Mouse (Mus musculus) lung, embryonic 14.5 days (tissue): ENCODE results near the gene Trip12. TPM values are rescaled to one million over a fixed set of nuclear protein-coding genes. Genes with fewer than 3 reads are reported as not detected.

Experiments
- ATAC-seq: fragments of 200-750 bp; cut with Nextera tagmentation; 2 replicates; pipeline ENCODE4 v1.8.0; 2017; ENCODE audit warnings: mild to moderate bottlenecking, moderate TSS enrichment, moderate library complexity; ENCODE audit not compliant: insufficient read depth
- DNase-seq: peaks from one replicate; pipeline ENCODE4 v3.0.0-alpha.2; 2015
- H3K27ac ChIP-seq: fragments of 300-500 bp; sonication (generic); 2 replicates; pipeline ENCODE4 v1.5.1; 2014; ENCODE audit warnings: low read depth, mild to moderate bottlenecking, moderate library complexity
- H3K27me3 ChIP-seq: fragments of 300-500 bp; sonication (generic); 2 replicates; pipeline ENCODE4 v1.6.1; 2014; ENCODE audit warnings: low read length, control low read depth; ENCODE audit not compliant: insufficient read depth
- H3K36me3 ChIP-seq: fragments of 300-500 bp; sonication (generic); 2 replicates; pipeline ENCODE4 v1.6.1; 2014; ENCODE audit warnings: control low read depth; ENCODE audit not compliant: insufficient read depth
- H3K4me1 ChIP-seq: fragments of 300-500 bp; sonication (generic); 2 replicates; pipeline ENCODE4 v1.6.1; 2014; ENCODE audit warnings: antibody characterized with exemption, control low read depth; ENCODE audit not compliant: insufficient read depth
- H3K4me2 ChIP-seq: fragments of 300-500 bp; sonication (generic); 2 replicates; pipeline ENCODE4 v1.6.1; 2014; ENCODE audit warnings: mild to moderate bottlenecking
- H3K4me3 ChIP-seq: fragments of 300-500 bp; sonication (generic); 2 replicates; pipeline ENCODE4 v1.5.1; 2014; ENCODE audit warnings: low read depth, low read length
- H3K9ac ChIP-seq: fragments of 300-500 bp; sonication (generic); 2 replicates; pipeline ENCODE4 v1.6.1; 2014
- H3K9me3 ChIP-seq: fragments of 300-500 bp; sonication (generic); 2 replicates; pipeline ENCODE4 v1.6.1; 2016; ENCODE audit warnings: low read depth, low read length, control low read depth
- CTCF ChIP-seq: IDR thresholded peaks from 2 replicates; pipeline ENCODE4 v1.5.1; 2016; ENCODE audit warnings: antibody characterized with exemption, low read depth
- WGBS: fragments of 180-500 bp; shearing (Covaris S2); extraction: QIAGEN DNeasy Blood & Tissue Kit; methylation state at CpG from one replicate; pipeline ENCODE4 v1.1.7; 2014; 5-methylcytosine and 5-hydroxymethylcytosine counted together
- polyA plus RNA-seq: library from polyadenylated mRNA; unstranded; fragments of >200 nt; fragmentation: Nextera tagmentation; extraction: Ambion mirVana; gene quantifications from 2 replicates; pipeline ENCODE4 v1.2.1, GENCODE M21; 2014

Gene Trip12
- polyA plus RNA-seq, 1 experiment from 2014 or later = 75.7 TPM

DNA sequence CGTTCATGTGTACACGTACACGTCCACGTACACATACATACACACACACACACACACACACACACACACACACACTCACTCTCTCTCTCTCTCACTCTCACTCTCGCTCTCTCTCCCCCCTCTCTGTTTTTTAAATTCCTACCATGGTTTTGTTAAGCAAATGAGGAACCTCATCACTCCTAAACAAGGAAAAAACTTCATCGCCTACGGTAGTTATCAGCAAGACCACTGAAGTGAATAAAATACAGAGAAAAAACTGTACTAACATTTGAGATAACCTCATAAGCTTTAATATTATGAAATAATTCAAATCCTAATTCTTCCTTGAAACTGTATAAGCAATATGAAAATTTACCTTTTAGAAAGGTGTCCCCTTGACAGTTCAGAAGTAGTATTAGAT is 45.0 kb downstream of the Trip12 start:
- no peak for ATAC-seq
- DNase-seq = no peak
- no peaks in the 10 kb centered on the region for H3K27me3 ChIP-seq

DNA sequence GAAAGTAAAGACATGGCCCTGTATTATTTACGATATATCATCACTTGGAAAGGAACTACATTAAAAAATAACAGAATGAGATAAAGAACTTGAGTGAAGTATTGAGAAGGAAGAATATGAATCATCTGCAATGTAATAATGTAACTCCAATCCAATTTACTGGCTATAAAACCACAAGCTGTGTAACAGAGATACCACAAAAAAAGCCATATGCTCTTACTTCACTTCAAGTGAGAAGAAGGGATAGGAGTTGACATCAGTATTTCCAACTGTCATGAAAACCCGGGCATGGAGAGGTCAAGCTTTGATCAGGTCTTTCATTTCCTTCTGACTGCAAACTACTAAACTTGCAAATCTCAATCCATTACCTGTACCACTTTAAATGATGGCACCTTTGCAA is 48.9 kb downstream of the Trip12 start:
- Histone ChIP-seq H3K27me3 (no peaks in the 10 kb centered on the region), H3K9me3 (no peaks in the 10 kb centered on the region), H3K36me3 (peaks cover 57% of the 10 kb centered on the region), H3K9ac (no peak overlapping the region), H3K27ac (no peak overlapping the region), H3K4me2 (no peak overlapping the region), H3K4me1 (no peaks in the 10 kb centered on the region), H3K4me3 (no peak overlapping the region)
- 92% methylated on average over 2 of the region's 2 CpGs for WGBS
- TF ChIP-seq CTCF = no peak
- DNase-seq = no peak
- ATAC-seq = no peak

More for the DNA sequence above, 45.0 kb downstream of the Trip12 start:
- Histone ChIP-seq H3K9me3 (no peaks in the 10 kb centered on the region), H3K4me3 (no peak overlapping the region), H3K4me2 (no peak overlapping the region), H3K27ac (no peak overlapping the region), H3K9ac (no peak overlapping the region), H3K4me1 (no peaks in the 10 kb centered on the region), H3K36me3 (peaks cover 34% of the 10 kb centered on the region)
- 89% methylated on average over 7 of the region's 7 CpGs for WGBS
- TF ChIP-seq CTCF = no peak

DNA sequence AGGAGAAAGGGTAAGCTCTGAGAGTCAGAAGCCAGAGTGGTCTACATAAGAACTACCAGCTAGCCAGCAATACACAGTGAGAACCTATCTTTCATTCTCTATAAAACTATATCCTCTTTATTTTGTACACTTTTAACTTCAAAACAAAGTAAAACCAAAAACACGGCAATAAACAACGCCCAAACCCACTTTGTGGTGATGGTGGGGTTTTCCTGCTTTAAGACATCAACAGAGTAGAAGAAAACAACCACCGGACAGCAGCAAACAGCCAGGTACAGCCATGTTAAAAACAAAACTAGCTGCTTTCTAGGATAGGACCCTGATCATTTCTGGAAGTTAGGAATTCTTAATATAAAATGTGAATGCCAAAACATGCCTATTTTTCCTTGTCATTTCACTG is 59.7 kb downstream of the Trip12 start:
- no peak overlapping the region for H3K27ac ChIP-seq
- 95% methylated on average over 3 of the region's 3 CpGs for WGBS
- H3K36me3 ChIP-seq = peaks cover 53% of the 10 kb centered on the region
- no peak overlapping the region for H3K4me3 ChIP-seq
- no peak overlapping the region for H3K4me2 ChIP-seq
- no peaks in the 10 kb centered on the region for H3K27me3 ChIP-seq
- no peak for TF ChIP-seq CTCF
- no peak overlapping the region for H3K9ac ChIP-seq
- H3K4me1 ChIP-seq = no peaks in the 10 kb centered on the region
- ATAC-seq (no peak), DNase-seq (no peak)
- no peaks in the 10 kb centered on the region for H3K9me3 ChIP-seq

DNA sequence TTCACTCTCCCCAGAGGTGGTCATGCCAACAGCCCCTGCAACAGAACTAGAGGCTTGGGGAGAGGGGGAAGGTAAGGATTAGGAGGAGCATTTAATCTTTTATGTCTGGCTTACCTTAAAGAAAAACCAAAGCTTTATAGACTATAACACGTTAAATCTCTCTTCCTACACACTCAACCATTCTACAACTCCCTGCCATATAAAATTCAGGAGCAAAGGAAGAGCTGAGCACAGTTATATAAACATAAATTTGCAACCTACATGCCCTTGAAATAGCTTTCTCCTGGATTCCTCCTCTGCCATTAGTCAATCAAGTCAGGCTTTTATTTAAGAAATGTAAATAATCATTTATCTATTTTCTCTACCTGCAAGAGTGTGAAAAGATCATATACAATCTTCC is 62.9 kb downstream of the Trip12 start:
- Histone ChIP-seq H3K9ac (no peak overlapping the region), H3K36me3 (peaks cover 45% of the 10 kb centered on the region), H3K27ac (no peak overlapping the region), H3K9me3 (no peaks in the 10 kb centered on the region), H3K27me3 (no peaks in the 10 kb centered on the region), H3K4me3 (no peak overlapping the region), H3K4me1 (no peaks in the 10 kb centered on the region), H3K4me2 (no peak overlapping the region)
- WGBS = 76% methylated on average over 1 of the region's 1 CpGs
- DNase-seq = no peak
- no peak for ATAC-seq
- no peak for TF ChIP-seq CTCF

DNA sequence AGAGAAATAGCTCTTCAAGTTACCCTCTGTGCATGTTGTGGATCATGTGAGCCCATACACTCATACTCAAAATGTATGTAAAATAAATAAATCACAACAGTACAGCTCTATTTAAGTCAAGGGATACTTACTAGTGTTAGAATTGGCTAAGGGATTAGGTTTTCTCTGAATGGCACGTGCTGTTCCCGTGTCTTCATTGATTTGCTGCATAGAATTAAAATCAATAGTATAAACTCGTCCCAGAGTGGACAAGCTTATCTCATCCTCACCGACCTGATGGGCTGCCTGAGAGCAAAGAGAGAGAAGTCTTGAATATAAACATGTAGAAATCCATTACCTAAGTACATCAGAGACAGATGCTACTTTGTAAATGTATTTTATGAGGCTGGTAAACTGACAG is 81.5 kb downstream of the Trip12 start:
- Histone ChIP-seq H3K27ac (no peak overlapping the region), H3K9me3 (no peaks in the 10 kb centered on the region), H3K9ac (no peak overlapping the region), H3K4me2 (no peak overlapping the region), H3K36me3 (peaks cover 68% of the 10 kb centered on the region), H3K4me1 (no peaks in the 10 kb centered on the region), H3K4me3 (no peak overlapping the region), H3K27me3 (no peaks in the 10 kb centered on the region)
- ATAC-seq (no peak), DNase-seq (no peak)
- TF ChIP-seq CTCF = no peak
- 76% methylated on average over 4 of the region's 4 CpGs for WGBS

DNA sequence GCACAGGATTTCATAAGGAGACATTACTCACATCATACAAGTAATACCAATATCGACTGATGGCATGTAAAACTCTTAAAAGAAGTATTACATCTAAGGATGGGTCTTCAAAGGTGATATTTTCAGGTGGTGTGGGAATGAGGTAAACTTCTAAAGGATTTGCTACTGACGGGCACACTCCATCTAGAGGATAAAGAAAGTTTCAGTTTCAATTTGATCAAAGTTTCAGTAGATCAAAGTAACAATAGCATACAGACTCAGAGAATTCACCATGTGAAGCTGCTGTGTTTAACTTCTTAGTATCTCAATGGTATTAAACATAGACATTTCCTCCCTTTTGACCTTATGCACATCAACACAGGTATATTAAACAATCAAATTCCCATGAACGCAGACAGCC is 98.2 kb downstream of the Trip12 start:
- no peaks in the 10 kb centered on the region for H3K27me3 ChIP-seq
- TF ChIP-seq CTCF = no peak
- no peak for ATAC-seq
- DNase-seq = no peak
- H3K27ac ChIP-seq = no peak overlapping the region
- peaks cover 66% of the 10 kb centered on the region for H3K36me3 ChIP-seq
- no peak overlapping the region for H3K9ac ChIP-seq
- no peaks in the 10 kb centered on the region for H3K9me3 ChIP-seq
- 88% methylated on average over 3 of the region's 3 CpGs for WGBS
- H3K4me3 ChIP-seq = no peak overlapping the region
- H3K4me1 ChIP-seq = no peaks in the 10 kb centered on the region
- no peak overlapping the region for H3K4me2 ChIP-seq

DNA sequence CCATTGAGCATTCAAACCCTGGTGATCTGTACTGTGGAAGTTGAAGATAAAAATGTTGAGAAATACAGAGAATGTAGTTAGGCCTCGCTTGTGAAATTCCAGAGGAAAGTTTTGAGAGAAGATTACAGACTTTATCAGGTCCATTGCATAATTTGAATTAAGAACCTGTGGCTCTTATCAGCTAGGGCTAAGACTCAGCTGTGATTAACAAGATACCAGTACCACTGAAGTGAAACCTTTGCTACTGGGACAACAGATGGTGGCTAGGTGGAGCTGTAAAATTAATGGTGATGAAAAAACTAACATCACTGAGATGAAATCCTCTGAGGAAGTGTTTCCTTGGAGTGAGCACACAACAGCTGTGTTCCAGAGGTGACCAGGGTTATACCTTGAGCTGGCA is 100.2 kb downstream of the Trip12 start:
- DNase-seq = no peak
- Histone ChIP-seq H3K27ac (no peak overlapping the region), H3K9me3 (no peaks in the 10 kb centered on the region), H3K36me3 (peaks cover 68% of the 10 kb centered on the region), H3K4me2 (no peak overlapping the region), H3K4me3 (no peak overlapping the region), H3K27me3 (no peaks in the 10 kb centered on the region), H3K9ac (no peak overlapping the region), H3K4me1 (no peaks in the 10 kb centered on the region)
- 73% methylated on average over 1 of the region's 1 CpGs for WGBS
- TF ChIP-seq CTCF = no peak
- no peak for ATAC-seq

DNA sequence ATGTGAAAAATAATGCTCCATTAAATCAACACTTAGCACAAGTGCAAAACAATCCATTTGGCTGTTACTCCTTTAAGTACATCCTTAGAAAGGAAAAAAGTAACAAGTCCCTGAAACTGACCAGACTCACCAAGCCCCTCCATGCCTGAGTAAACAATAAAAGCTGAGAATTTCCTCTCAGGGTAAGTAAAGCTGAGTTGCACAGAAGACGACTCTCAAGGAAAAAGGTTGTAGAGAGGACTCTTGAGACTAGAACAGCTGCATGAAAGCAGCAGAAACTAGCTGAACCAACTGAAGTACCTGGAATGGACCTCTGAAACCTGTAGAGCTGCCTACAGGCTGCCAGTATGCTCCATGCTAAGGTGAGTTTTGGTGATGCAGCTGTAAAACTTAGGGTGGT is 103.2 kb downstream of the Trip12 start:
- Histone ChIP-seq H3K27me3 (no peaks in the 10 kb centered on the region), H3K4me2 (no peak overlapping the region), H3K9ac (no peak overlapping the region), H3K4me1 (no peaks in the 10 kb centered on the region), H3K27ac (no peak overlapping the region), H3K9me3 (no peaks in the 10 kb centered on the region), H3K4me3 (no peak overlapping the region), H3K36me3 (peaks cover 70% of the 10 kb centered on the region)
- no peak for TF ChIP-seq CTCF
- 62% methylated on average over 1 of the region's 1 CpGs for WGBS
- DNase-seq (no peak), ATAC-seq (no peak)
